ENCODE assay signal across 13 mouse cellular contexts in genomic region chr13:97559611-97560385, GRCm38 (mm10).
DNase-seq lines count a peak whose midpoint lies in the region; ATAC-seq and TF ChIP-seq lines count a peak whose summit lies in the region.
"Had no signal": no experiment of that assay in that cellular context is flagged by ENCODE, and none has a peak within 500 bp of the region (broad histone marks: within the 10 kb centered on the region; RNA-seq: fewer than 3 reads in every experiment).

No protein-coding gene starts in this region.

- no peak for TF ChIP-seq CTCF in spleen, adult 2 months (IDR thresholded peaks at IDR 0.05; ENCODE audit: extremely low read depth, insufficient read depth, insufficient read length, insufficient replicate concordance)

- peak in 1 of 2 experiments; percentile 5 for DNase-seq in spleen, adult 2 months (ENCODE audit: low read depth in 1 of 2, low spot score in 2 of 2)
- no peak for DNase-seq in spleen, adult 12 weeks (ENCODE audit: low spot score)
- peak; percentile 89 for DNase-seq in frontal cortex, adult 2 months (ENCODE audit: extremely low spot score in 1 of 2, low spot score in 1 of 2)
- DNase-seq in left cerebral cortex, adult 8-10 months (ENCODE audit: low spot score in 2 of 2): peak; percentile 40 to 92
- peak; percentile 28 for DNase-seq in splenic B cell, adult 2 months (ENCODE audit: low read depth, low spot score)
- DNase-seq in kidney, postnatal 10 days: no peak
- DNase-seq: adrenal gland, adult 8-10 months; thymus, postnatal 25 days had no signal

- no peaks in the 10 kb centered on the region for H3K27me3 ChIP-seq in spleen, adult 2 months (ENCODE audit: control insufficient read depth, insufficient read depth, low read length)
- no peaks in the 10 kb centered on the region for H3K27me3 ChIP-seq in splenic B cell, adult 2 months (ENCODE audit: control insufficient read depth, insufficient read depth, low read length, poor library complexity, severe bottlenecking)
- H3K27me3 ChIP-seq in hindbrain, embryonic 12.5 days: no peaks in the 10 kb centered on the region
- H3K27me3 ChIP-seq in forebrain, embryonic 13.5 days: no peaks in the 10 kb centered on the region
- H3K27me3 ChIP-seq: heart, embryonic 12.5 days had no signal

- H3K9ac ChIP-seq in hindbrain, embryonic 12.5 days: no peak overlapping the region
- no peak overlapping the region for H3K9ac ChIP-seq in forebrain, embryonic 13.5 days
- H3K9ac ChIP-seq: heart, embryonic 12.5 days had no signal

- no peaks in the 10 kb centered on the region for H3K4me1 ChIP-seq in spleen, adult 2 months (ENCODE audit: control insufficient read depth, insufficient read depth, insufficient read length)
- no peaks in the 10 kb centered on the region for H3K4me1 ChIP-seq in hindbrain, embryonic 12.5 days
- H3K4me1 ChIP-seq in forebrain, embryonic 13.5 days: no peaks in the 10 kb centered on the region

- no peaks in the 10 kb centered on the region for H3K9me3 ChIP-seq in hindbrain, embryonic 12.5 days (replicated peaks)
- no peaks in the 10 kb centered on the region; the same call in none of the 2 replicates for H3K9me3 ChIP-seq in forebrain, embryonic 13.5 days (replicated peaks)
- H3K9me3 ChIP-seq: heart, embryonic 12.5 days had no signal

- peak overlapping the region; percentile 33 for H3K27ac ChIP-seq in spleen, adult 2 months (ENCODE audit: insufficient read depth, low read length)
- H3K27ac ChIP-seq in hindbrain, embryonic 12.5 days: no peak overlapping the region
- H3K27ac ChIP-seq in forebrain, embryonic 13.5 days: no peak overlapping the region
- H3K27ac ChIP-seq: kidney, postnatal 0 days had no signal

- no peak overlapping the region for H3K4me2 ChIP-seq in hindbrain, embryonic 12.5 days (replicated peaks)
- H3K4me2 ChIP-seq in forebrain, embryonic 13.5 days: no peak overlapping the region
- H3K4me2 ChIP-seq: heart, embryonic 12.5 days had no signal

- no peaks in the 10 kb centered on the region for H3K36me3 ChIP-seq in spleen, adult 2 months (ENCODE audit: control insufficient read depth, insufficient read depth, low read length)
- H3K36me3 ChIP-seq in splenic B cell, adult 2 months (ENCODE audit: control insufficient read depth, insufficient read depth, low read length, poor library complexity, severe bottlenecking): no peaks in the 10 kb centered on the region
- H3K36me3 ChIP-seq in hindbrain, embryonic 12.5 days: no peaks in the 10 kb centered on the region
- H3K36me3 ChIP-seq in forebrain, embryonic 13.5 days (ENCODE audit: poor library complexity, severe bottlenecking): no peaks in the 10 kb centered on the region
- H3K36me3 ChIP-seq: heart, embryonic 12.5 days had no signal

- ATAC-seq in hindbrain, embryonic 12.5 days (ENCODE audit: low FRiP score): no peak
- ATAC-seq in forebrain, embryonic 13.5 days: no peak

- TF ChIP-seq POLR2A in spleen, adult 2 months (IDR thresholded peaks at IDR 0.05; ENCODE audit: low read depth, low read length): no peak

- no peak overlapping the region for H3K4me3 ChIP-seq in spleen, adult 2 months (ENCODE audit: extremely low read depth, insufficient read depth, insufficient read length)
- H3K4me3 ChIP-seq in hindbrain, embryonic 12.5 days: no peak overlapping the region
- H3K4me3 ChIP-seq in forebrain, embryonic 13.5 days: no peak overlapping the region
- H3K4me3 ChIP-seq: erythroblast, embryonic 14.5 days; heart, embryonic 12.5 days had no signal

- WGBS in spleen, adult 2 months: 29% methylated on average over 15 of the region's 15 CpGs
- 90% methylated on average over 15 of the region's 15 CpGs for WGBS in hindbrain, embryonic 12.5 days
- WGBS in forebrain, embryonic 13.5 days: 90% methylated on average over 15 of the region's 15 CpGs

Comparison
In these comparisons a context has a peak if more than half of its experiments do, and no peak if none do; other contexts are left out.
1. DNase-seq: peak in frontal cortex, adult 2 months (2 of 2), left cerebral cortex, adult 8-10 months (2 of 2) and splenic B cell, adult 2 months (single experiment); none in spleen, adult 12 weeks (single experiment) and kidney, postnatal 10 days (single experiment).